Mouse (Mus musculus) megakaryocyte-erythroid progenitor cell, adult 5-6 weeks (primary cell): ENCODE data around the gene Nynrin. TPM values are rescaled to one million over a fixed set of nuclear protein-coding genes. Genes with fewer than 3 reads are reported as not detected.

Experiments
- ATAC-seq: replicated peaks from 2 replicates; pipeline ENCODE4 v1.8.0; 2016; ENCODE audit warnings: mild to moderate bottlenecking, inconsistent platforms; ENCODE audit not compliant: severe bottlenecking, poor library complexity, low FRiP score, low TSS enrichment
- total RNA-seq, 2 experiments: library from RNA; stranded (forward) in 1 of 2; stranded (reverse) in 1 of 2; fragments of 200-1000, 215-1000 nt in 1 of 2; fragments of >200 nt in 1 of 2; fragmentation: Nextera tagmentation in 1 of 2; gene quantifications; 2 replicates each; pipeline ENCODE4 v1.2.3; 2014 to 2017

Nynrin gene
- 1.9 and 2.7 TPM in 2 replicates for total RNA-seq (2014; fragmentation: Nextera tagmentation)
- 1.2 and 2.0 TPM in 2 replicates for total RNA-seq (2017)

DNA sequence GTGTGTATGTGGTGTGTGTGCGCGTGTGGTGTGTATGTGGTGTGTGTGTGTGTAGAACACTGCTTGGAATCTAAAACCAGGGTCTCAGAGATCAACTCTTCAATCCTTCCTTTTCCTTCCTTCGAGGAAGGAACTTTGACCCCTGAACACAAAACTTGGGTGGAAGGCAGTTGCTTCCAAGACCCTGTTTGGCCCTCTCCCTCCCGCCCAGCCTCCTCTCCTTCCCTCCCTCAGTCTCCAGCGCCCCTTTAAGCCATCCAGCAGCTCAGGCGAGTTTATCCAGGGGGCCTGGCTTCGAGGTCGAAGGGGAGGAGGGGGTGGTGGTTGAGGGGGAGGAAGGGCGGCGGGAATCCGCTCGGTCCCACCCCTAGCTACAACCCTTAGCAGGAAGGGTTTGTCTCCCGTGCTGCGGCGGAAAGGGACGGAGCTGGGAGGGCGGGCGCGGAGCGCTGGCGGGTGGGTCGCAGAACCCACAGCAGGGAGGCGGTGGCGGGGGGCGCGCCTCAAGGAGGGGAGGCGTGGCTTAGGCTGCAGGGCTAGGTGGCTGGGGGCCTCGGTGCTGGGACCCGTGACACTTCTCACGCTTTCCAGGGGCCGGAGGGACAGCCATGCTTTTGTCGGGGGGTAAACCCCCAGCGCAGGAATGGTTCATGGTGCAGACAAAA, at the start of gene Nynrin:
Gene Nynrin (plus strand): TSS at position 390 of the 665 bp plus-strand sequence.
- ATAC-seq, result peak; percentile 62; the same call in 1 of the 2 replicates

DNA sequence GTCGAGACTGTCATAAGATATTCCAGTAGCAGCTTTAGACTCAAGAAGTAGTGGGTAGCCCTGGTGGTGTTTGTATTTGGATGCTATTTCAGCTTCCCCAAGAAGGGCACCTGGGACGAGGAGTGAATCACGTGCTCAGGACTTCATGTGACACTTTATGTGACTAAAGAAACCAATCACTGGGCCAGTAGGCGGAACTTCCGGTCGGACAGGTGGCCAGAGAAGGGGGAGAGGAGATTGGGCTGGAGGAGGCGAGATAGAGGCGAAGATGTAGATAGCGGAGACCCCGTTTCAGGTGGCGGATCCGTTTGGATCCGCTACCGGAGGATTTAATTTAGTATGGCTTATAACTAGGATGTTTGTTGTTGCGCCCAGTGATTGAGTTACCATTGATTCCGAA, 38.9 kb upstream of the Nynrin start:
- no peak for ATAC-seq

DNA sequence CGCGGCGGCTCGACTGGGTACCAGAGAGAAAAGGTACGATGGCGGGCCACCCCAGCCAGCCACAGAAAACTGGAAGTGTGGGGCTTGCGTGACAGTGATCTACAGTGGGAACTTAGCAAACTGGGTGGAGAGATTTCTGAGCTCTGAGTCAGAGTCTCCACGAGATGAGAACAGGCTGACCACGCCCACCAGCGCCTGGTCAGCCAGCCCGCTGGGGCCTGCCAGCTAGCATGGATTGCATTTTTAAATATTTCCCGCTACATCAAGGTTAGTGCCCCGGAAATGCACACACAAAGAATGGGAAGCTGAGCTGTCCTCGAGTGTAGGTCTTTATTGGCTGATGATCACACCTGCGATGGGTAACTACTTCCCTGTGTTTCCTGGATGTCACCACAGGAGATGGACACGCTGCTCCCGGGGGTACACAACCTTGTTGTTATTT, 38.5 kb upstream of the Nynrin start:
- no peak for ATAC-seq

DNA sequence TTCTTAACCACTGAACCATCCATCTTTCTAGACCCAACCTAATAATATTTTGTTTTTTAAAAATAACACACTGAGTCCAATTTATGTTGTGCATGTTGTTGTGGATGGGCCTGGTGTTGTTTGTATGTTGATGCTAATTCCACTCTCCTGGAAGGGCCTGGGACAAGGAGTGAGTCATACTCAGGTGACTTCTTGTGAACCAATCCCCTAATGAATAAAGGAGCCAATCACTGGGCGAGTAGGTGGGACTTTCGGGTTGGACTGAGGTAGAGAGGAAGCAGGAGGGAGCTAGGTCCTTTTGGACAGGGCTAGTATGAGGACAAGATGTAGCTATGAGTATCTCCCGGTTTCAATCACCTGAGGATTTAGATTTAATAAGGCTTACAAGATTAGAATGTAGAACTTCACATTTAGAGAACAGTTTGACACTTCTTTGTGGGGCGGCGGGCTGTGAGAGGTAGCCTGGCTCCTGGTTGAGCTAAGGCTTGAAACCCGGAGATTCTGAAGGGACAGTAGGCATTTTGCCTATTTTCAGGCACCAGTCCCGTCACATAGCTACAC, 33.9 kb upstream of the Nynrin start:
- no peak for ATAC-seq

DNA sequence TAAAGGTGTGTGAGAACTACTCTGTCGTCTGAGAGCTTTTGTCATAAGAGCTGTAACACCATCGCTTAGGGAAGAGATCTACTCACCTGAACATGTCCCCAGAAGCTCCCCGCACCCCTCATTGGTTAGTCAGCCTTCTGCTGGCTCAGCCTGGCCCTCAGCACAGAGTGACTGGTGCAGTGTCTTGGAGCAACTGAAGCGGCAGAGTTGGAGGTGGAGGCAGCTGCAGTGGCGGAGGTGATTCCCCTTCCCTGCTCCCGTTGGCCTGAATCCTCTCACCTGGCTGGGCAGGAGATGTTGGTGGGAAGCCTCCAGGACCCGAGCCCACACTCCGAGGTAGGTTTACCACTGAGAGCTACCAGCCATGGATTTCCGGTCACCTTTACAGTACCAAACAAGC, 33.2 kb upstream of the Nynrin start:
- no peak for ATAC-seq

DNA sequence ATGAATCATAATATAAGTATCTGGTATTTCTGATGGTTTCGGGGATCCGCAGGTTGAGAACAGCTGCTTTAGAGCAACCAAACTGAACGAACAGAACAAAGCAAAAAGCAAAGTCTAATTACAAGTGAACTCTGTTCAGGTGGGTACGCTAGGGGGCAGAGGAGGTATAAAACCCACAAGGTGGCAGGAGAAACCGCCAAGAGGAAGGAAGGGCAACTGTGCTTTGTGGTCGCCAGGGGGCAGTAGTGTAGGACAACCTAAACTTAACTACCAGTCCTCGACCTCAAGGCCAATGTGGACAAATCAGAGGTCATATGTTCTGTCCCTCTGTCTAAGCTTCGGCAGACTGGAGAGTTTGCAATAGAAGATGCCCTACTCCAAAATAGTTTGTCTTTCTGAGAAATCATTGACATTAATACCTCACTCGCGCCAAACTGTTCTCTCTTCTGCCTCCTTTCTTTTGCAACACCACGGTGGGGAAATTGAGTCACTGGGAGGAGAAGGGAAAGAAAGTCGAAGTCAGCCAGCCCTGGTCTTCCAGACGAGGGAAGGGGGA, 31.3 kb upstream of the Nynrin start:
- ATAC-seq, result peak; percentile 93

DNA sequence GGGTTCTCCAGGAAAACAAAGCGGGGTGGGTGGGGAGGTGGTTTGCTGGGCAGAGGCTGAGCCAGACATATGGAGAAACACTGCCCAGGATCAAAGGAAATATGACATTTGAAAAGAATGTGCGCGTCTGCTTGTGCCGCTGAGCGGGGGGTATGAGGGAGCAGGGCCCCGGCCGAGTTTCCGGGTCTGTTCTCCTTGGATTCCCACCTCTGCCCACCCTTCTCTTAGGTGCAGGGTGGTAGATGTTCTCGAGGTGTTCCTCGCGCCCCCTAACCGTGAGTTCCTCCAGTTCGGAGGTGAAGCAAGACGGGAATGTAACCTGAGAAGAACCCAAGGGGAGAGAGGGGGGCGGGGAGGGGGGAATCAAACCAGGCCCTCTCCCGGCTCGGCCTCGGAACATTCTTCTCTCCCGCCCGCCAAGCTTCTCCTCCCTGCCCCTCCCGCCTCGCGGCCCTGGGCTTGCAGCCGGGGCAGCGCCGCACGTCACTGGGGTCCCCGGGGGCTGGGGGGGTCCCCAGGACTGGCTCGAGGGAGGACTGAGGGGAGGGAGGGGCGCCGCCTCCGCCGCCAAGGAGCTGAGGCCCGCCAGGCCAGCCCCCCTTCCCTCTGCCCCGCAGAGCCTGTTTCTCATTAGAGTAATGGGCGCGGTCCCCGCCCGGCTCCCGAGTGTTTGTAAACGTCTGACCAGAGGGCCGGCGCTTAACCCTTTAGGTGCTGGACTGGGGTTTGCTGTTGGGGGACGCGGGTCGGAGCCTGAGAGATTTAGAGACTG, 30.6 kb upstream of the Nynrin start, which contains the start of gene Nfatc4:
Gene Nfatc4 (plus strand): TSS at position 154 of the 772 bp plus-strand sequence.
- ATAC-seq, result no peak; the same call in 1 of the 2 replicates

DNA sequence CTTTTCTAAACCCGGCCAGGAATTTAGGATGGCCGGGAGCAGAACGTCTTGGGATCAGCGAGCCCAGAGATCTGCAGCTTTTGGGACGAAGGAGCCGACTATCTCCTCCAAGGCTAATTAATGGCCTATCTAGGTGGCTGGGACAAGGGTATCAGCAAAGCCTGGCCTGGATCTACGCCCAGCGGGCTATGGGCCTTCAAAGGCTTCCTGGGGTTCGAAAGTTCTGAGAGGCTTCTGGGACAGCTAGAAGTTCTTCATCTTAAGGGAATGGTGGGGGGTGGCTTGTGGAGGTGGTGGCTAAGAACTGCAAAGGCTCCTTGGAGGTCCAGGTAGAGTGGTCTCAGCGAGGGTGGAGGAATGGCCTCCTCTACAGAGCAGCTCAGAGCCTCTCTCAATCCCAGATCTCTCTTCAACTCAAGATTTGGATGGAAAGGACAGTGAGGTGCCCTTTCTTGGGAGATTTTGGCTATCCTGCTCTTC, 29.8 kb upstream of the Nynrin start:
- ATAC-seq, result no peak

DNA sequence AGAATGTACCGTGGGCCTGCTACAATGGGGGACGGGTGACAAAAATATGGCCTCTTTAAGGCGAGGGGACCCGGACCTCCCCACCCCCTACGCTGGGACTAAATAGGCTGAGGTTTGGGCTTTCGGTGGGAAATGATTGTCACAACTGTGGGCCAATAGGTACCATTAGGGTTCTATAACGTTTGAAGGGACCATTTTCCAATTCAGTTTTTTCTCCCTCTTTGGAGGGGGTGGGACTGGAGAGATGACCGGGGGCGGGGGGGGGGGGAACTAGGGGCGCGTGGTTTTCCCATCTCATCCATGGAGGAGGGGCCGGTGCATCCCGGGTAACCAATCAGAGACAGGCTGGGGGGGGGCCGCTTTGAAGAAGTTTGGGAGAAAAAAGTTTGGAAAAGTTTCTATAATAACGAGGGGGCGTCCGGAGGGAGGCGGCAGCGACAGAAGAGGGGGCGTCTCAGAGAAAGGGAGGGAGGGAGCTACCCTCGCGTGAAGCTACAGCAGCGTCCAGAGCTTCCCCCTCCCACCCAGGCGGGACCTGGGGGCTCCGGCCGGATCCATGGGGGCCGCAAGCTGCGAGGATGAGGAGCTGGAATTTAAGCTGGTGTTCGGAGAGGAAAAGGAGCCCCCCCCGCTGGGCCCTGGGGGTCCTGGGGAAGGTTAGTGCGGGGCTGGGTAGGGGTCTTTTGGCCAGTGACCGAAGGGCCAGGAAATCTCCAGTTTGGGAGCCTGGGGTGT, 29.2 kb upstream of the Nynrin start:
- ATAC-seq, result no peak

- no peak for ATAC-seq
Measured at GRCm38 (mm10) chr14:55825216-55826051, 28.4 kb upstream of the Nynrin start.

- ATAC-seq, result no peak
Measured at GRCm38 (mm10) chr14:55826142-55826541, 27.7 kb upstream of the Nynrin start.

- no peak for ATAC-seq
Measured at GRCm38 (mm10) chr14:55826551-55827340, 27.1 kb upstream of the Nynrin start.

GRCm38 (mm10) chr14:55828716-55829263, 25.0 kb upstream of the Nynrin start:
- no peak for ATAC-seq

- no peak for ATAC-seq
Measured at GRCm38 (mm10) chr14:55829854-55830253, 24.0 kb upstream of the Nynrin start.

DNA sequence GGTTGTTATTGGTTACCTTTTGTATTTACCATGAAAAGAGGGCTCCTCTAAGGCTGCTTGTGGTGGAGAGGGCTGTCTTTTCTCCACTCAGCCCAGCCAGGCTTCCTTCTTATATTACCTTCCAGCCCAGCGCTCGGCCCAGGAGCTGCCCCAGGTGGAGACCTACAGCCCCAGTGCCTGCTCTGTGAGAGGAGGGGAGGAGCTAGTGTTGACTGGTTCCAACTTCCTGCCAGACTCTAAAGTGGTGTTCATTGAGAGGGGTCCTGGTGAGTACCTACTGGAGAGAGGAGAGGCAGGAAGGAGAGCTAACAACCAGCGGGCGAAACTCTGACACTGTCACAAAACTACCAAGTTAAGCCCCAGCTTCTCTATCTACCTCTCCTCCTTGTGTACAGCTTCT, 23.5 kb upstream of the Nynrin start:
- ATAC-seq, result no peak

DNA sequence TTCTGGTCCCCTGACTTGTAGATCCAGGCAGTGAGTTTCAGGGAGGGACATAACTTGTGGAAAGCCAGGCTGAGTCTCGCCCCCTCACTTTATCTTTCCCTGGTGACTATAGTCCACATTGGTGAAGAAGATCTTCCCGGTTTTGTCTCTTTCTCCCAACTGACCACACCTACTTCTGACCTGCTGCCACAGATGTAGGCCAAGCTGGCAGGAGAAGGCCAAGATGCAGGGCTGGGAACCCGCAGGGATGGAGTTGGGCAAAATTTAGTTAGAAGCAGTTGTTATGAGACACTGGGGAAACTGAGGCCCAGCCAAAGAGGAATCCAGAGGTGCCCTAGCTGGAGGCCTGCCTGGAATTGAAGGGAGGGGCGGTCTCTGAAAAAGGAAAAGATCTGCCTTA, 20.7 kb upstream of the Nynrin start:
- no peak for ATAC-seq

- ATAC-seq, result no peak
Measured at GRCm38 (mm10) chr14:55834808-55835533, 18.8 kb upstream of the Nynrin start.
